Mouse (Mus musculus) cerebellum, adult 18-20 months (tissue): ENCODE data around the gene Lnpk.

Source experiments
- DNase-seq, 2 experiments: peaks; one replicate each; pipeline ENCODE4 v3.0.0; 2021

The Lnpk gene

DNA sequence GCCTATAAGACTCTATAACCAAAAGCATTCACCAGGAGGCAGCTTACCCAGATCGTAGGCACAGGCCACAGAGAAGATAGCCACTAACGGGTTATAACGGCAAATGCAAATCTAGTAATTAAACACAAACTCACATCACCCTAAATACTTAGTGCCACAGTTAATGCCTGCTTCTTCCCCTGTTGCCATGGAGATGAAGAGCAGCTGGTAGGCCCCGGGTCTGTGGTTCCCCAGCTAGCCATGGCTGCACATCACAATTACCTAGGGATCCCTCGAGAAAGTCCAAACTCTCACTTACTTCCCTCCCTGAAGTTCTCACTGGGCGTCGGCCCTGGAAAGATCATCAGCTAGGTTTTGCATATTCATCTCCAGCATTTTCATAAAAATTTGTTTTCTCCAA lies 90.8 kb downstream of the Lnpk start:
- no peak for DNase-seq

GRCm38 (mm10) chr2:74482651-74483050 lies 96.6 kb downstream of the Lnpk start:
- DNase-seq = no peak

- DNase-seq = no peak
Observed at GRCm38 (mm10) chr2:74482086-74482485, 97.1 kb downstream of the Lnpk start.
